Mouse (Mus musculus): Measurements from ENCODE around the gene Pan3. TPM values are rescaled to one million over a fixed set of nuclear protein-coding genes. Genes with fewer than 3 reads are reported as not detected.

The Pan3 gene
- polyA plus RNA-seq (2017; shearing (Covaris generic)) = 71.4 TPM

GRCm38 (mm10) chr5:147429535-147430305, at the start of gene Pan3:
Pan3 (plus strand) TSS chr5:147430161.

GRCm38 (mm10) chr5:147399843-147400504, 30.0 kb upstream of the Pan3 start, which contains the start of gene Flt3:
Flt3 (minus strand) TSS chr5:147400489.

Other genes starting within 250 kb of the Pan3 start
- gene Gsx1, start 241.5 kb upstream of the Pan3 start, polyA plus RNA-seq (2017; shearing (Covaris generic)) = not detected
- not detected for gene Pdx1, start 160.2 kb upstream of the Pan3 start, polyA plus RNA-seq (2017; shearing (Covaris generic))
- gene Cdx2, start 122.9 kb upstream of the Pan3 start, polyA plus RNA-seq (2017; shearing (Covaris generic)) = not detected
- not detected for gene Urad, start 107.7 kb upstream of the Pan3 start, polyA plus RNA-seq (2017; shearing (Covaris generic))
- 0.22 TPM for gene Flt3, start 29.7 kb upstream of the Pan3 start, polyA plus RNA-seq (2017; shearing (Covaris generic))

Measured in effector memory CD4-positive, alpha-beta T cell, adult 5 months (primary cell).